Mouse (Mus musculus): ENCODE measurements at regions not wholly inside any gene's neighbourhood (a gene's known extent, or its start where the extent isn't known, plus 50 kb on each side); places are given as distances from the start of the nearest gene placed in this dataset.
A peak's percentile ranks its signal among the peaks of the same experiment; 100 is the strongest.

DNA sequence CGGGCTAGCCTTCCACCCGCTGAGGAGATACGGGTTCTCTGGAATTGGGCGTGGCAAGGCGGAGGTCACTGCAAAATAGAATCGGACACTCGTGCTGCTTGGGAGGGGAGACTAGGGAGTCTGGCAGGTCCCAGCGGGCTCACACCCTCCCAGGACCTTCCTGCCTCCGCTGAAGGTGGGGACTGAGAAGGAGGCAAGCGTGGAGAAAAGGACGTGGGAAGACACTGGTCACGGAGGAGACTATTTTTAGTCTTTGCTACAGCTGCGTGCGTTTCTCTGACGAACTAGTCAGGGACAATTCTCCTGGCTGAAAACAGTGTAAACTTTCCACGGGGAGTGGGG is 92.5 kb upstream of the Bcor start:
- WGBS: 17% methylated on average over 16 of the region's 16 CpGs
- H3K9me3 ChIP-seq (replicated peaks; ENCODE audit: control insufficient read depth, low read length, poor library complexity, severe bottlenecking): no peaks in the 10 kb centered on the region
- peak overlapping the region; percentile 39 for H3K4me3 ChIP-seq (ENCODE audit: low read depth, low read length)
- peak; percentile 48; the same call in 1 of the 2 replicates for ATAC-seq
- no peaks in the 10 kb centered on the region for H3K4me1 ChIP-seq (ENCODE audit: control insufficient read depth, insufficient read depth, low read length)
- no peak overlapping the region for H3K27ac ChIP-seq (ENCODE audit: low read length)
- H3K27me3 ChIP-seq (ENCODE audit: control insufficient read depth, insufficient read depth, low read depth, low read length): no peaks in the 10 kb centered on the region
- H3K36me3 ChIP-seq (ENCODE audit: control insufficient read depth, insufficient read depth, low read length): no peaks in the 10 kb centered on the region
- H3K9ac ChIP-seq (ENCODE audit: low read depth, low read length): peak overlapping the region; percentile 46; the same call in 1 of the 2 replicates
- H3K4me2 ChIP-seq (ENCODE audit: low read length): peak overlapping the region; percentile 67

DNA sequence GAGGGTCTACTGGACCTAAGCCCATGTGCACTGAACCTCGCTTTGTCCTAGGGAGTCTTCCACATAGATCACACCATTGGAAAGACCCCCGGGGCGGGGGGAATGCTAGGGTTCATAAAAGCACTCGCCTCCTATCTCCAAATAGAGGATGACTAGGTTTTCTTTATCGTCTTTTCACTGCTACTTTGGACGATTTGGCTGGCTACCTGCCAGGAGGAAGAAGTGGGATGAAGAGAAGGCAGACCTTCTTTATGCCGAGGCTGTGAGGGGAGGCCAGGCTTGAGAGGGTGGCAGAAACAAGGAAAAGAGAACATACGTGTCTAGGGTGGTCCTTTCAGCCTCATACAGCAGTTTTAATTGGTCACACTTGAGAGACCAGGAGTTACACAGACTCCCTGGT is 96.6 kb upstream of the Bcor start:
- Histone ChIP-seq H3K9ac (ENCODE audit: low read depth, low read length) (no peak overlapping the region), H3K4me3 (ENCODE audit: low read depth, low read length) (no peak overlapping the region), H3K36me3 (ENCODE audit: control insufficient read depth, insufficient read depth, low read length) (no peaks in the 10 kb centered on the region), H3K9me3 (replicated peaks; ENCODE audit: control insufficient read depth, low read length, poor library complexity, severe bottlenecking) (no peaks in the 10 kb centered on the region), H3K4me2 (ENCODE audit: low read length) (no peak overlapping the region), H3K4me1 (ENCODE audit: control insufficient read depth, insufficient read depth, low read length) (no peaks in the 10 kb centered on the region), H3K27me3 (ENCODE audit: control insufficient read depth, insufficient read depth, low read depth, low read length) (no peaks in the 10 kb centered on the region), H3K27ac (ENCODE audit: low read length) (no peak overlapping the region)
- no peak for ATAC-seq
- 73% methylated on average over 8 of the region's 8 CpGs for WGBS

- Histone ChIP-seq H3K27ac (ENCODE audit: low read length) (no peak overlapping the region), H3K4me1 (ENCODE audit: control insufficient read depth, insufficient read depth, low read length) (no peaks in the 10 kb centered on the region), H3K9ac (ENCODE audit: low read depth, low read length) (no peak overlapping the region), H3K36me3 (ENCODE audit: control insufficient read depth, insufficient read depth, low read length) (no peaks in the 10 kb centered on the region), H3K27me3 (ENCODE audit: control insufficient read depth, insufficient read depth, low read depth, low read length) (no peaks in the 10 kb centered on the region), H3K4me2 (ENCODE audit: low read length) (no peak overlapping the region), H3K4me3 (ENCODE audit: low read depth, low read length) (no peak overlapping the region), H3K9me3 (replicated peaks; ENCODE audit: control insufficient read depth, low read length, poor library complexity, severe bottlenecking) (no peaks in the 10 kb centered on the region)
- ATAC-seq: no peak
- WGBS: 70% methylated on average over 6 of the region's 6 CpGs
These were observed 103.7 kb upstream of the Bcor start for GRCm38 (mm10) chrX:12263834-12264233.

GRCm38 (mm10) chrX:12284741-12285140 is 124.6 kb upstream of the Bcor start:
- H3K4me3 ChIP-seq (ENCODE audit: low read depth, low read length): no peak overlapping the region
- H3K36me3 ChIP-seq (ENCODE audit: control insufficient read depth, insufficient read depth, low read length): no peaks in the 10 kb centered on the region
- WGBS: 82% methylated on average over 4 of the region's 4 CpGs
- no peak for ATAC-seq
- H3K27ac ChIP-seq (ENCODE audit: low read length): no peak overlapping the region
- no peak overlapping the region for H3K9ac ChIP-seq (ENCODE audit: low read depth, low read length)
- no peak overlapping the region for H3K4me2 ChIP-seq (ENCODE audit: low read length)
- no peaks in the 10 kb centered on the region for H3K9me3 ChIP-seq (replicated peaks; ENCODE audit: control insufficient read depth, low read length, poor library complexity, severe bottlenecking)
- peaks cover 3% of the 10 kb centered on the region; the same call in 1 of the 2 replicates for H3K27me3 ChIP-seq (ENCODE audit: control insufficient read depth, insufficient read depth, low read depth, low read length)
- H3K4me1 ChIP-seq (ENCODE audit: control insufficient read depth, insufficient read depth, low read length): no peaks in the 10 kb centered on the region

DNA sequence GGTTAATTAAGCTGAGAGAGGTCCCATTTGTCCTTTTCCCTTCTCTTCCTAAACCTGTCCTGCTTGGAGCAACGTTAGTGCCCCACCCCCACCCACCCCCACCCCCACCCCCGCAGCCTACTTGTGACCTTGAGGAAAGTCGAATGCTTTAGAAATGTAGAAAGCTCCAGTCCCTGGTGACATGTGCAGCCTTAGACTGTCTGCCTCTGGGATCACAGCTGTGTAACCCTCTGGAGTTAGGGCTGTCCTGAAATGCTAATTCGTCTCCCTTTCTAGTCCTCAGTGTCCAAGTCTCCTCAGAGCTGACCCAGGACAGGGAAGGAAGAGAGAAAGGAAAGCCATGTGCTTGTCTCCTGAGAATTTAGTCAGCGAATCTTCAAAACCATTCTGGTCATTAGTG is 125.0 kb upstream of the Bcor start:
- no peak for ATAC-seq
- Histone ChIP-seq H3K36me3 (ENCODE audit: control insufficient read depth, insufficient read depth, low read length) (no peaks in the 10 kb centered on the region), H3K27ac (ENCODE audit: low read length) (no peak overlapping the region), H3K4me2 (ENCODE audit: low read length) (no peak overlapping the region), H3K27me3 (ENCODE audit: control insufficient read depth, insufficient read depth, low read depth, low read length) (peaks cover 3% of the 10 kb centered on the region; the same call in 1 of the 2 replicates), H3K9ac (ENCODE audit: low read depth, low read length) (no peak overlapping the region), H3K4me1 (ENCODE audit: control insufficient read depth, insufficient read depth, low read length) (no peaks in the 10 kb centered on the region), H3K4me3 (ENCODE audit: low read depth, low read length) (no peak overlapping the region), H3K9me3 (replicated peaks; ENCODE audit: control insufficient read depth, low read length, poor library complexity, severe bottlenecking) (no peaks in the 10 kb centered on the region)
- 43% methylated on average over 5 of the region's 5 CpGs for WGBS

DNA sequence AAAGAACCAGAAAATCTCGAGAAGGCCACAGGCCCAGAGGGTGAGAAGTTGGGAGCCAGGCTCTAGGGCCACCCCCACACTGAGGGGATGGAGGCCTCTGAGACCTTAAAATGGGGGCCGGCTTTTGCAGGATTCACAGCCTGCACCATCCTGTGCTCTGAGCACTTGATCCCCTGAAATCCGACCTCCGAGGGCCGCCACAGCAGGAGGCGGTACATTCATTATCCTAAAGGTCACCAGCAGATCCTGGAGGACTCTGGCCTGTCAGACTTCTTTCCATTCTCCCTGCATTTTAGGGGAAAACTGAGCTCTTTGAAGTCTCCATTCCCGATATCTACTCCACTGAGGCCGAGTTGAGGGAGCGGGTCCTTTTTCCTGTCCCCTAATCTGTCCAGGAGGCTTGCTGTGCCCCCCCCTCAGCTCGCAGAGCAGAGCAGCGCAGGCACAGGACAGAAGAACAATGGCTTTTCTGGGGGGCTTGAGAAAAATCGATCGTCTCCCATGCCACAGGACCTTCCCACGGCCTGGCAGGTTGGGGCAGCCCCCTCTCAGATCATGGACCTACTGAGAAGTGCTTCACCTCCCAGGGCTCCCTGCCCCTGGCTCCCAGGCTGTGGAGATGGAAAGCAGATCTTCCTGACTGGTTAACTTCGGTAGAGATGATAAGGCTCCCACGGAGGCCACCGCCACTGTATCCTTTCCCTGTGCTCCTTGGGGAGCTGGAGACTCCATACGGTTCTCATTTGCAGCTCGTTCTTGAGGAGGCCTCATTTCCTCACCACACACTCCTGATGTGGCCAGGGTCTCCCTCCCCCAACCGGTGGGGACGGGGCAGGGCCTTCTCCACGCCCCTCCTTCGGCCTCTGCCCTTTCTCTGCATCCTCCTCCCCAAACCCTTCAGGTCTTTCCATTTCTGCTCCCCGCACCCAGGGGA is 126.1 kb upstream of the Bcor start:
- Histone ChIP-seq H3K9ac (ENCODE audit: low read depth, low read length) (no peak overlapping the region), H3K27ac (ENCODE audit: low read length) (no peak overlapping the region), H3K9me3 (replicated peaks; ENCODE audit: control insufficient read depth, low read length, poor library complexity, severe bottlenecking) (no peaks in the 10 kb centered on the region), H3K27me3 (ENCODE audit: control insufficient read depth, insufficient read depth, low read depth, low read length) (peaks cover 3% of the 10 kb centered on the region; the same call in 1 of the 2 replicates), H3K4me1 (ENCODE audit: control insufficient read depth, insufficient read depth, low read length) (no peaks in the 10 kb centered on the region), H3K4me3 (ENCODE audit: low read depth, low read length) (no peak overlapping the region), H3K36me3 (ENCODE audit: control insufficient read depth, insufficient read depth, low read length) (no peaks in the 10 kb centered on the region), H3K4me2 (ENCODE audit: low read length) (no peak overlapping the region)
- ATAC-seq: no peak
- WGBS: 35% methylated on average over 24 of the region's 24 CpGs

- 26% methylated on average over 18 of the region's 18 CpGs for WGBS
- Histone ChIP-seq H3K27ac (ENCODE audit: low read length) (no peak overlapping the region), H3K36me3 (ENCODE audit: control insufficient read depth, insufficient read depth, low read length) (no peaks in the 10 kb centered on the region), H3K4me2 (ENCODE audit: low read length) (no peak overlapping the region), H3K27me3 (ENCODE audit: control insufficient read depth, insufficient read depth, low read depth, low read length) (peaks cover 3% of the 10 kb centered on the region; the same call in 1 of the 2 replicates), H3K4me3 (ENCODE audit: low read depth, low read length) (no peak overlapping the region), H3K4me1 (ENCODE audit: control insufficient read depth, insufficient read depth, low read length) (no peaks in the 10 kb centered on the region), H3K9me3 (replicated peaks; ENCODE audit: control insufficient read depth, low read length, poor library complexity, severe bottlenecking) (no peaks in the 10 kb centered on the region), H3K9ac (ENCODE audit: low read depth, low read length) (no peak overlapping the region)
- no peak for ATAC-seq
These were observed 126.9 kb upstream of the Bcor start for GRCm38 (mm10) chrX:12286910-12287522.

DNA sequence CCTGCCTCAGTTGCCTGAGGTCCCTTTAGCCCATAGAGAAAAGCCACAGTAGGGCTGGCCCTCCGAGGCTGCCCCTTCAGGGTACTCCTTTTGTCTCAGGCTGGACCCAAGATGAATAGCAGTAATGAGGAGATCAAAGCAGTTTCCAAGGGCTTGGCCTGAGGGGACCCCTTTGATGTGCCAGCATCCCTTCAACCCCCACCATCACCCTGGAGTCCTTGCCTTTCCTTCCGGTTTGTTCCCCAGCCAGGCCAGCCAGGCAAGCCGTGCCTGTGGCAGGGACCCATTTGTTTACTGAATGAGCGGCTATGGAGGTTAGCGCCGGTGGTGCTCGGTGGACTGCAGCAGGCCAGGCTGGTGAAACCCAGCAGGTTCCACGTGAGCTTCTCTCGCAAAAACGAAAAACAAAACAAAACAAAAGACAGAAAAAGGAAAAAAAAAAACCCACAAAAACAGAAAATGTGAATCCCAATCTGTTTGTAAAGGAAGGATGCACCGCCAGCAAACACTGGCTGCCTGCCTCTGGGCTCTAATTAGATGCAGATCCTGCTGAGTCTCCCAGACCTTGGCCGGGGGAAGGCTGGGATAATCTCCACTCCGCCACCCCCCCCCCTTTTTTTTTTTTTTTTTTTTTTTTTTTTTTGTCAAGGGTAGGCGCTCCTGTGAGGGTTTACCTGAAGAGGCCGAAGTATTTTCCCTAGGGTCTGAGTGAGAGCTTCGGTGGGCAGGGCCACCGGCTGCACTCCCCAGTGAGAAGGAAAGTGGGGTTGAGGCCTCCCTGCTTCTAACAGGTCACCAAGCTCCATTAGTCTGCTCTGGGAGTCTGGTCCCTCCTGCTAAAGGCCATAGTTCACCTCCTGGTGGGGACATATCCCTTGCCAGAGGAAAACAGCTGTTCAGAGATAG is 127.8 kb upstream of the Bcor start:
- Histone ChIP-seq H3K4me1 (ENCODE audit: control insufficient read depth, insufficient read depth, low read length) (no peaks in the 10 kb centered on the region), H3K4me2 (ENCODE audit: low read length) (no peak overlapping the region), H3K4me3 (ENCODE audit: low read depth, low read length) (no peak overlapping the region), H3K27me3 (ENCODE audit: control insufficient read depth, insufficient read depth, low read depth, low read length) (peaks cover 3% of the 10 kb centered on the region; the same call in 1 of the 2 replicates), H3K9ac (ENCODE audit: low read depth, low read length) (no peak overlapping the region), H3K9me3 (replicated peaks; ENCODE audit: control insufficient read depth, low read length, poor library complexity, severe bottlenecking) (no peaks in the 10 kb centered on the region), H3K36me3 (ENCODE audit: control insufficient read depth, insufficient read depth, low read length) (no peaks in the 10 kb centered on the region), H3K27ac (ENCODE audit: low read length) (no peak overlapping the region)
- 0 out of 2 replicates have a peak, but pooled peaks have one; percentile 28 for ATAC-seq
- 17% methylated on average over 16 of the region's 17 CpGs for WGBS

Measured in midbrain, embryonic 16.5 days (tissue).